Mouse (Mus musculus) embryo, embryonic 10.5 days (tissue): ENCODE measurements at regions not wholly inside any gene's neighbourhood (a gene's known extent, or its start where the extent isn't known, plus 50 kb on each side); places are given as distances from the start of the nearest gene placed in this dataset.
"Not testable (repeated sequence)": the region's sequence is repeated elsewhere in the genome, so short reads cannot be mapped to it uniquely, and the experiment has no call there.

Experiments used
- DNase-seq: peaks from one replicate; pipeline ENCODE4 v3.0.0-alpha.2; 2015; ENCODE audit warnings: low spot score

DNA sequence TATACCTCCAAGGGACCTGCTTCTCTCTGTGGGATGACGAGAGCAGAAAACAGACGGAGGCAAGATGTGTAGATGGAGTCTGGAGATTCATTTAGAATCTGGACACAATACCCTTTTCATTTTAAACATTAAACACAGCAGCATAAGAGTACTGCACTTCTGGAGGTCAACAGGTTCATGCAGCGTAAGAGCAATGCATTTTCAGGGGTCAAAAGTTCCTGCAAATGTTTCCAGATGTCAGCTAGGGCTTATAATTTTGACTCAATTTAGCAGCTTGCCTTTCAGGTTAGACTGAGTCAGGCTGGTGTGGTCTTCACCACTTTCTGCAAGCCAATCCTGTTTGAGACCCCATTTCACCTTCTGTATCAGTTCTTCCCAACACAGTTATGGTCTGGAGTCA is 277.9 kb downstream of the Hace1 start:
- peak; percentile 55 for DNase-seq

DNA sequence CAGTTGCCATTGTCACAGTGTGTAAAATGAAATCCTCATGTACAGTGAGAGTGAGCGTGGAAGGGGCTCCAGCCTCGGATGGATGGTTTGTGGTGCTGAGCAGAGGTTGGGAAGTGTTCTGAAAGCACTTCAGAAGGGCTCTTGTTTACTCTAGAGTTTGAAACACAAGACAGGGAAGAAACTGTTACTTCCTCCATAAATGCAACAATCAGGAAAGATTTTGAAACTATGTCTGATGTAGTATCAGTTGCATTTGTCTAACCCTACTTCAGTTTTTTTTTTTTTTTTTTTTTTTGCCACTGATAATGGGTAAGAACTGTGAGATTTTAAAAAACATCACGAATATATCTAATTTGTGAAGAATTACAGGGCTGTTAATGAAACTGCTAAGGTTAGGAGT is 281.5 kb downstream of the Hace1 start:
- DNase-seq, result no peak

DNA sequence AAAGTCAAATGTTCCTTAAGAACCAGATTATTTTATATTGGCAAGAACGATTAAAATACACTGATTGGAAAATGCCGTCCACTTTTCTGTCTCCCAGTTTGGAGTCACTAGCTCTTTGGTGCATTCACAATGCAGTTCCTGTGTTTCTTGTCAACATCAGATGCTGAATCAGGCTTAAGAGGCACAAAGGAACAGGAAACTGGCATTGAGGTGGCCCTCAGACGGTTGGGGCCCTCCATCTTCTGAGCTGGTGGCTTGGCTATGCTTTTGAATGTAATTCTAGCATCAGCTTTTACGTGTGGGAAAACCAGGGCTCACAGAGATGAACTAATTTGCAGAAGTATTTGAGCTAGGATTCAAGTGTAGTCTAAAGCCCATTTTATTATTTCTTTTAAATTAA is 282.3 kb downstream of the Hace1 start:
- no peak for DNase-seq

DNA sequence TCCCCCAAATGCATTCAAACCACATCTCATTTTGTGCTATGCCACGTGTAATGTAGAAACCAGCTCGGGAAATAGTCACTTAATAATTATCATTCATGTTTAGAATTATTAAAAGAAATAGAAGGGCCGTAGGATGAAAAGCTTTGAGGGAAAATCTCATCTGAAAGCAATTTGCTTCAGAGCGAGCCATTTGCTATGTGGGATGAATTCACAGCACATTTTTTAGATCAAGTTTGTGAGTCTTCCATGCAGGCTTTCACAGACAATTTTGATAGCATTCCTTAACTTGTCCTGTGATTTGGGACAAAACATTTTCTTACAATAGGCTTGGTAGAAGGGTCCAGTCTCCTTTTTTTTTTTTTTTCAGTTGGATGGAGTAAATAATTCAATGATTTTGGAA is 283.1 kb downstream of the Hace1 start:
- no peak for DNase-seq

DNA sequence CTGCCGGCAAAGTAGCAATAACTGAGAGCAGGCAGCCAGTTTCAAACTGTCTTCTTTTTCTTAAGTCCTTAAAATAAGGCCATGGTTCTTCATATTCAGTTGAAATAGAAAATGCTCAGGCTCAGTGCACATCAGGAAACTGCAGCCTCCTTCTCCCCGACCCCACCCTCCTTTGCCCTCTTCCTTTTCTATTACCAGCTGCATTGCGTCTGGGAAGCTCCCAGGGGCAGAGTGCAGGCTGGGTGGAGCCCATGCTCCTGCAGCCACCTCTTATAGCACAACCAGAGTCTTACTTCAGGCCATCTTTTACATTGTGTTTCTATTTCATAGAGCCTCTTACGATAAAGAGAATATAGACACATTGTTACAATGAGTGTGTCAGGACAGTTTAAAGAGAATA is 288.2 kb downstream of the Hace1 start:
- DNase-seq, result no peak

DNA sequence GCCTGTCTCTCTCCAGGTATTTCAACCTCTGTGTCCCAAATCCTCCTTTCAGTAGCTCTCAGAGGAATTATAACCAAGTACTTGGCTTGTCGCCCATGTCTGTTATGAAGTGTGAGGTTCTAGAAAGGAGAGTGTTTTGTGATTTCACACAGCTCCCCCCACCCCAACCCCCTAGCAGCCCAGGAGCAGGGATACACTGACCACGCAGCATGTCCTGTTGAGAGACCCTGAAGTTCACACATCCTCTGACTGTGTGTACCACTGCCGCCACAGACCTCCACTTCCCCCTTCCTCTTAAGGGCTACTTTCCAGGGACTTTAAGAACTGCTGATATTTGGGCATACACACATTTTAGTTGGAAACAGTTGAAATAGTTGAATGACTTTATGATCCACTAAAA is 289.2 kb downstream of the Hace1 start:
- no peak for DNase-seq

DNA sequence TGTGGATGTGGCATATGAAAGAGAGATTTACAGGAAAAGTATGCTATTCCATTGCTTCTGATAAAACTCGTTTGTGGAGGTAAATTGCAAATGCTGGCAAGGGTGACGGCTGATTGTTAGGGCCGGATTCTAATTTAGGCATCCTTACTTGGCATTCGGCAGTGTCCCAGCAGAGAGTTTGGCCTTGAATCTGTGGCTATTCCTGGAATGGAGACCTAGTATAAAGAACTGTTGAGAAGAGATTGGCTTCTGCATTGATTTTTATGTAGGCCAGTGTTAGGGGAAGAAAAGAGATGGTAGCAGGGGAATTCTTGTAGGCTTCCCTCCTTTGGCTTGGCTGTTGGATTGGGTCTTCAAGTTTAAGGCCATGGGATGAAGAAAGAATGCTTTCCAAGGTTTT is 293.4 kb downstream of the Hace1 start:
- DNase-seq, result no peak

DNA sequence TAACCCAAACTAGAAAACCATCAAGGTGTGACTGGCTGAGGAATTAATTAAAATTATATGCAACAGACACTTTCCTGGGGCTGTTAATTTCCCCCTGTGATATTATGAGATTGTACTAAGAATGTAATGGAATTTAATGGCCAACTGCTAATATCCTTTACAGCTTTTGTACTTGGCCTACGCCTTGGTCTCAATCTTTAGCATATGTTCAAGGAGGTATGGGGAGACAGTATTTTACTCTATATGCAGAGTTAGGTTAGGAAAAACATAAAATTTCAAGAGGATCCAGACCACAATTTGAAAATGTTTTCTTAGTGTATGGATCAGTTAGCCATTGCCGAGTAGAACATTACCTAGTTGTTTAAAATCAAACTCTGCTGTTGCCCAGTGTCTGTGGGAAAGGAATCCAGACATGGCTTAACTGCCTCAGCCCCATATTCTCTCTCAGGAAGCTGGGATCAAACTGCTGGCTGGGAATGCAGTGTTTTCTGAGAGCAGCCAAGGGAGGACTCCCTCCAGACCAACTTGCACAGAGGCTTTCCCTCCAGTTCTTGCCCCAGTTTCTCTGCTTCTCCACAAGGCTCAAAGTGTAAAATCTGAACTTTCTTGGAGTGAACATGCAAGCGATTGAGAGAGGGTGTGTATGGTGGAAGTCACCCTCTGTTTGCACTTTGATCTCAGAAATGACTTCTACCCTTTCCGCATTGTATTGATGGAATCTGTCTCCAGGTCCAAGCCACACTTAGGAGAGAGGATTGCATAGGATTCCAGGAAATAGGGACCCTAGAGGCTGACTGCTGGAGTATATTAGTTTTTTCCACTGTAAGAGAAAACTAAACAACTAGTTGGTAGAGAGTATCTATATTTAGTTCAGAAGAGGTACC is 294.6 kb downstream of the Hace1 start:
- no peak for DNase-seq

DNA sequence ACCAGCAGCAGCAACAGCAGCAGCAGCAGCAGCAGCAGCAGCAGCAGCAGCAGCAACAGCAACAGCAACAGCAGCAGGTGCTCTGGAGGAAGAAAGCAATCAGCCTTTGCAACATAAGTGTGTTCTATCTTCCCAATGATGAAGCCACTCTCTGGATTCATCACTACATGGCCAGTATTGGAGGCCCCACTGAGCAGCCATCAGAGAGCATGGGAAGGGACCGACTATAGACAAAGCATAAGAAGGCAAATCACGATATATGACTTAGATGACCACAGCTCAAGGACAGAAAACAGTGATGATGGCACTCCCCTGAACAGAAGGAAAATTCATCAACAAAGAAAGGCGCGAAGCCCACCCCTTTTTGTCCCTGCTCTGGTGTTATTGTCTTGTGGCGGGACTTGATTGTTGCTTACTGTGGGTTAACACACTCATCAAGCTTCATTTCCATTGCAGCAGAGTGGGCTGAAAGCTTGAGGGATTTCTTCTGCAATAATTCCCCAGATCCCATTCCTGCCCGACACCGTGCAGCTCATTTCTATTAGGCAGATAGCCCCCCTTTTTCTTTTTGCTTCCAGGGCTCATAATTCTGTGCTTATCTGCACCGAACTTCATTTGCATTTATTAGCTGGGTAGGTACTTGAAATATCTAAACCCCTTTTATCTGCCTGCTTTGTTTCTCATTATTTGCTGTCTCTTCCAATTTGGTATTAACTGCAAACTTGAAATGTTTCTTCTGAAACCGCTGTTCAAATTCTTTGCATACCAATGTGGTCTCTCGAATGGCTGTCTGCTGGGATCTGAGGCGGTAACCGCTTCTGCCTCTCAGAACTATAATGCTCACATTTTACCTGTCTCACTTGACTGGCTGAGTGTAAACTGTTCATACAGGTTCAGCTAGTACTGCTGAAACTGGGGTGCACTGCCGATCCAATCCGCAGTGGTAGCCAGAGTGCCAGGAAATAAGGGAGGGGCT is 296.5 kb downstream of the Hace1 start:
- no peak for DNase-seq

DNA sequence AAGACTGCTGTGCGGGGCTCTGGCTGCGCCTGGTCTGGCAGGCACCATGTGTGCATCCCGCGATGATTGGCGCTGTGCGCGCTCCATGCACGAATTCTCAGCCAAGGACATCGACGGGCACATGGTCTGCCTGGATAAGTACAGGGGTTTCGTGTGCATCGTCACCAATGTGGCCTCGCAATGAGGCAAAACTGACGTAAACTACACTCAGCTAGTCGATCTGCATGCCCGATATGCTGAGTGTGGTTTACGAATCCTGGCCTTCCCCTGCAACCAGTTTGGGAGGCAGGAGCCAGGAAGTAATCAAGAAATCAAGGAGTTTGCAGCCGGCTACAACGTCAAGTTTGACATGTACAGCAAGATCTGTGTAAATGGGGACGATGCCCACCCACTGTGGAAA is 297.7 kb downstream of the Hace1 start:
- not testable (repeated sequence) for DNase-seq

DNA sequence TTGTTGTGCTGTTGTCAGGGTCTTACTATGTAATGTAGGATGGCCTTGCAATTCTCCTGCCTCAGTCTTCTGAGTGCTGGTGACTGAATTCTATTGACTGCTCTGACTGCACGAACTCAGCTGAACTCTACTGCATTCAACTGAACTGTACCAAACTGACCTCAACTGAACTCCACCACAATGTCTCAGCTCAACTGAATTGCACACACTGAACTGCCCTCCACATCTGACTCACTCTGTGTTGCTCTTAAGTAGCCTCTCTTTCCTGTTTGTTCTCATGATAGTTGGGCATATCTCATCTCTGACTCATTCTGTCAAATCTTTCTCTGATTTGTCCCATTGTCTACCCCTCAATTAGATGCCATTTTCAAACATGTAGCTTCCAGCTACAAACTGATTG is 306.1 kb downstream of the Hace1 start:
- DNase-seq, result no peak

DNA sequence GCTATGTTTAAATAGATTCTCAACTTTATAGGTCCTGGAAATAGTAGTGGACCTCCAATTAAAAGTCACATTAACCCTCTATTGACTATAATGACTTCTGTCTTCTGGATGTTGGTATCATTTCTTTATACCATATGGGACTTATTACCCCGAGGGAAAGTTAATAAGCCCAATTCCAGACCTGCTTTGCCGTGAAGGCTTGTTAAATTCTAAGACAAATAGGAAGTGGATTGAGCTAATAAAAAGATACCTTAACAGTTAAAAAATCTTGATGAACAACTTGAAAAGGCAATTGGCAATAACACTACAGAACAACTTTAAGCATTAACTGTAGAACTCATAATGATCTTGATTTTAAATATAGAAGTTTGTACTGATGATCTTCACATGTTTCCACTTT is 309.0 kb downstream of the Hace1 start:
- peak; percentile 17 for DNase-seq

DNA sequence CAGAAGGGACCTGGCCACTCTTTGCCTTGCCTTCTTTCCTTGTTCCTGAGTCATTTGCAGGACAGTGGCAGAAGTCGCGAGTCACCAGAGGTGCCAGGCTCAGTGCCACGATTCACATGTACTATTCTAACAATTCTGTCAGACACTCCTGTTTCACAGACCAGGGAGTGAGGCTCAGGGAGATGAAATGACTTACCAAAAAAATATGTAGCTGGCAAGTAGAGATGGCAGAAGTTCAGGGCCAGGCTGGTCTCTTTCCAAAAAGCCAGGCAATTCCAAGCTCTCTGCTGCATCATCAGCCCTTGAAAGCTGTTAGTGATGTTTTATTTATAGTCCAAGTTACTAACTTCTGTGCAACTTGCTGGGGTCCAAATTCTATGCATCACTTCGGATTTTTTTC is 311.2 kb downstream of the Hace1 start:
- no peak for DNase-seq

DNA sequence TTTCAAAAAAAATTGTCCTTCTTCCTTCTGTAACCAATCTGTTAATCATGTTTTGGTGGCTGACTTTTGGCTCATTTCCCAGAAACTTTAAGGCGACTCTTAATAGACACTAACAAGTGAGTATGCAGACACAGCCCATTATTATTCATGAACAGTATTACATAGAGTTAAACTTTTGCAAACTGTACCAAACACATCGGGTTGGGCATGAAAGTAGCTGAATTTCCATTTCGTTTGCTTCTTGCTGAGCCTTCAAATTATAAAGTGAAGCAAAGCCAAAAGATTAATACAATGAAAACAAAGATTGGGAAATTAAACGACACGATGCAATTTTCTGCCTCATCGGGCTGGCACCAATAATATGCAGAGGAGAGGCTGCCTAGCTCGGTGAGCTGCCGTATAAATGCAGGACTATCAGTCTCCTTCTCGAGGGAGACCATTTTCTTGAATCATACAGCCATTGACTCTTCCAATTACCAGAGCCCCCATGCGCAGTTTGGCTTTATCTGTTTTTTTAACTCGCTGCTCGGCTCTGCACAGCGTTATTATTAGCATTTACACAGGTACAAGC is 311.8 kb downstream of the Hace1 start:
- DNase-seq, result no peak

DNA sequence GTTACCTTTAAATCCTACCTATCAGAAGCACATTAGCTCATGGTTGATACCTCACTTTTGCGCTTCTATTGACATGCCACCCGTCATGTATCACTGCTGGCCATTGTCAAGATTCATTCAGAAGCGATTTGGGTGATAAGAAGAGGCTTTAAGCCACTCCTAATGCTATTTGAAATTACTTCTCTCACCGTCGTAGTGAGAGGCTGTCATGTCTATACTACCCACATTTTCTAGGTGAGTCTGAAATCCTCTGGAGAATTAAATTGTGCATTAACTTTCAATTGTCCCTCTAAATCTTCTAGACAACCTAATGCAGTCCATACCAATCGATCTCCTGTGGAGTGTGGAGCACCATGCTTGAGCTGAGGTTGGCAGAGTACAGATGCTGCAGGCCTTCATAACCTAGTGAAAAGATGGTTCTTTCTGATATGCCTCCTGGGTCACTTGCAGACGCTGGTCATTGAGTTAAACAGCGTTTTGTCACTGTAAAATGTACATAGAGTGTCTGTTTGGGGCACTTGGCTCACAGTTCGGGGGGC is 312.5 kb downstream of the Hace1 start:
- no peak for DNase-seq

DNA sequence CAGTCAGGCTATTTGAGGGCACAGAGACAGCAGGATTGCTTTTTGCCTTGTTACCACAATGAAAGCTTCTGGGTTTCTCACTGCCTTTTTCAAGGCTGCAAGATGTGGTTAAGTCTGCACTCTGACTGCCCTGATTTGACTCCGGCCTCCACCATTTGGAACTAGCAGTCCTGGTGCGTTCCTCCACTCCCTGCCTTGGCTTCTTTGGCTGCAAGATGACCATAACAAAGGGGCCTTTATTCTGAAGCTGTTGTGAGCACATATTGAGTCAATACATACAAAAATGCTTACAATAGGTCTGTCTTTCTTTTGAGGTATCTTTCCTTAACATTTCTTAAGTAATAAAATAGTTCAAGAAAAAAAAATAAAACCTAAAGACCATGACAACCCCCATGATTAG is 314.8 kb downstream of the Hace1 start:
- peak; percentile 37 for DNase-seq

DNA sequence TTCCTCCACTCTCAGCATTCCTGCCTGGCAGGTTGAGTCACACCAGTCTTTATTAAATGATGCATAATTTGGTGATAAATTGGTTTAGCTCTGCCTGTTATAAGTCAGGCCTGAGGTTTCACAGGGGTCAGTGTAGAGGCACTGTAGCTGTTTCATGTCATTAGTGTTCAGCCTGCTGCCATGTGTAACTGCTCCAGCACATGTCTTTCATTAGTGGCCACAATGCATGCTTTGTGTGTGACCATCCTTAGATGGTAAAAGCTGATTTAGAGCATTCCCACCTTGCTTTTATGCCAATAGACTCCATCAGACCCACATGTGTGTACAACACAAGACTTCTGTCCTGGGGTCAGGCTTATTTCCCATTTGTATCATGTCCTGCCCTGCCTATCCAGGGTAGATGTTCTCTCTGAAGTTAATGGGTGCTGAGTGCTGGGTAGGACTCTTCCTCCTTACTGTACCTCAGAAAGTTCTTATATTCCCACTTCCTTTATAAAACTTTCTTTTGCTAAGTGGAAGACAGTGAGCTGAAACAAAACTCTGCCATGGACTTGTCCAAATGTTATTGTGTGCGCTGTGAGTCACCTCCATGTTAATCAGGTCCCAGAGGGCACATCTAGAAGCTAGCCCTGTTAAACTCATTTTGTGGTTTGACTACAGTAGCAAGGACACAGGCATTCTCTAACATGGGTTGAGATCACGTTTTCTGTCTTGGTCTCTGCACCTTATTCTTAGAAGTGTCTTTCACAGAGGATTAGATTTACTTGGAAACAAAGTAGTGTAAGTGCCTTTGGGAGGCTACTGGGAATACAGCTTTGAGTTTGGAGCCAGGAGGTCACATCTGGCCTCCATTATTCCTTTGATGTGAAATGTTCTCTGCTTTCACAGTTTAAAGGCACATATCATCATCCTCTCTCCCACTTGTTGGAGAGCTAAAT is 316.5 kb downstream of the Hace1 start:
- DNase-seq, result peak; percentile 86

DNA sequence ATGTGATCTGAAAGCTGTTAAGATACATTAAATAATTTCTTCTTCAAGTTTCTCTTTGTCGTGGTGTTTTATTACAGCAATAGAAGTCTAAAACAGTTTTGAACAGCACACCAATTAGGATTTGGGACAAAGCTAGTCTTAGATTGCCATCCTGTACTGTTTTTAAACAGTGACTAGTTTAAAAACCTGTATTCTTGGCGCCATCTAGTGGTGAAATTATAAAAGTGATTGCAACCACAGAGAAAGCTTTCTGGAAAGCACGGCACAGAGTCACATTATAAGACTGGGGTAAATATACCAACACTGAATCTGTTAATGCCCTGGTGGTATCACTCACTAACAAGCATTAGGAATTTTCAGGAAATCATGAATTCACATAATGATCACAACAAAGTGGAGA is 339.3 kb downstream of the Hace1 start:
- DNase-seq, result peak; percentile 87

DNA sequence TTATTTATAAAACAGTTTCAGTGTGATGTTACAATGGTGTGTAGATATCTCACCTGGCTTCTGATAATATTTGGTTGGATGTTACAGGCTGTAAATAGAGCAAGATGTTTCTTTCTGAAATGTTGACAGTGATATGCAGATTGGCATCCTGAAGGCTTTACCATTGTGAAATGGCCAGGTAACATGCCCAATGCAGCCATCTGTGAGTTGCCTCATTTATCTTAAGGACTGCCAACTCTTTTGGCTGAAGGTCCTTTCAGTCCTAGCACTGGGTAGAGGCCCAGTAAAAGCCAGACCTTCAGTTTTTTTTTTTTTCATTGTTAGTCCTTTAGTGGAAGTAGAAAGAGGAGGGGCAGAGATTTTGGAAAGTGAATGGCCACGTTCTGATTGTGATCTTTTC is 348.1 kb downstream of the Hace1 start:
- no peak for DNase-seq

DNA sequence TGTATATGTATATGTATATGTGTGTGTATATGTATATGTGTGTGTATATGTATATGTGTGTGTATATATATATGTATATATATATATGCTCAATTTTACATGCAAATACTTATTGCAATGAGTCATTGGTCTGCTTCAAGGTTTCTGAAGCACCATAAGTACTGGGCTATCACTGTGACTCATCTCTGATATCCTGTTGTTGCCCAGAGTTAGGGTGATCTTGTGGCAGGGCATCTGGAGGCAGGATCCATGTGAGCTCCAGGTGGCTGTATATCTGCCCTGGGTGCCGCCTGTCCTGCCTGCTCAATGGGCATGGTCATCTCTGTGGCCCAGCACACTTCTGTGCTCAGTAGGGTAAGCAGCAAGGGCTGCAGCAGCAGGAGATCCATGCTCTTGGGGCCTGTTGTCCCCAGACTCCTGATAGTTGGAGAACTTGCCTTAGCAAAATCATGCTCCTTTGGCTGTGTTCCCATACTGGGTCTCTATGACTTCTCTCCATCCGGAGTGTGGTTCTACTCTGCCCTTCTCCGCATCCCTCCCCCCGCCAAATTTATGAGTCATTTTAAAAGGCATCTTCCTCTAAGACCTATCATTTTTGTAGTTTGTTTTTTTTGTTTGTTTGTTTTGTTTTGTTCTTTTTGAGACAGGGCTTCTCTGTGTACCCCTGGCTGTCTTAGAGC is 356.1 kb downstream of the Hace1 start:
- no peak for DNase-seq

DNA sequence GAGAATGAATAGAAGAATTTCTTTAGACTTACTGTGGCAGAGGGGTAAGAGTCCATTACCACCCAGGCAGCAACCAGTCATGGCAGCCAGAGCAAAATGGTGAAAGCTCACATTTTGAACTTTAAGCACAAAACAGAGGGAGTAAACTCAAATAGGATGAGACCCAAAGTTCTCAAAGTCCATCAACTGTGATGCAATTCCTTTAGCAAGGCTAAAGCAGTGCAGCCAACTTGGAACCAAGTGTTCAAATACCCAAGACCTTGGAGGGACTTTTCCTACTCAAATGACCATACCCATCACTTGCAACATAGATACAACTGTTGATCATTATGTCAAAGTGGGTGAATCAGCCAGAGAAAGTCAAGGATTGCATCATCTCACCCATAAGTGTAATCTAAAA is 380.1 kb downstream of the Hace1 start:
- DNase-seq, result no peak
